Mouse (Mus musculus) E14TG2a.4 (cell line): ENCODE measurements around the gene Slfnl1.

Experiments
- H3K27me3 ChIP-seq: 2 replicates; pipeline ENCODE4 v1.6.1; 2014; ENCODE audit warnings: low read length, control low read depth; ENCODE audit not compliant: insufficient read depth
- H3K36me3 ChIP-seq: 2 replicates; pipeline ENCODE4 v1.6.1; 2014; ENCODE audit warnings: low read length, control low read depth; ENCODE audit not compliant: insufficient read depth
- H3K4me1 ChIP-seq: replicated peaks from 2 replicates; pipeline ENCODE4 v1.6.1; 2014; ENCODE audit warnings: low read depth, low read length, control low read depth
- H3K4me3 ChIP-seq: replicated peaks from 2 replicates; pipeline ENCODE4 v1.5.1; 2014; ENCODE audit warnings: mild to moderate bottlenecking, low read length
- H3K9me3 ChIP-seq: 2 replicates; pipeline ENCODE4 v1.6.1; 2014; ENCODE audit warnings: low read length, control low read depth
- CTCF ChIP-seq: conservative IDR thresholded peaks from 2 replicates; pipeline ENCODE4 v1.5.1; 2014; ENCODE audit warnings: low read length
- NANOG ChIP-seq: IDR thresholded peaks from 2 replicates; pipeline ENCODE4 v1.6.1; 2014; ENCODE audit warnings: borderline replicate concordance, low read length, mixed read lengths
- POU5F1 ChIP-seq: IDR thresholded peaks from 2 replicates; pipeline ENCODE4 v1.6.1; 2014; ENCODE audit warnings: low read length, borderline replicate concordance

Gene Slfnl1

DNA sequence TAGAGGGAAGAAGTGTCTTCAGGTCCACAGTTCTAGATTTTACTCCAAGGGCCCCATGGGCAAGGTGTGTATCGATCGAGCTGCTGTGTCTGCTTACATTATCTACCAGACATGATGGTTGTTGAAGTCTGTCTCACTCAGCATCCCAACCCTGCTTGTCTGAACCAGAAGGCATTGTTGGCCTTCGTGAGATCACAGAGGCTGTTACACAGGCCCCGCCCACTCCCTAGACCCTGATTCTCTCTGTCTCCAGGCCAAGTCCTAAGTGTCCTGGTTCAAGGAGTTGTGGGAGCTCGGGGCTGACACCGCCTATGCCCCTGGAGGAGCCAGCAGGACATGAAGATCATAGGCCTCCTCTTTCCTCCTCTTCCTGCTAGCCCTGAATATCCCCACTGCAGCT lies at the start of gene Slfnl1:
Gene Slfnl1, plus strand, starts transcription at position 246 of the 400 bp plus-strand sequence.
- Histone ChIP-seq H3K4me3 (peak within 1 kb of the TSS; percentile 48; the same call in 1 of the 2 replicates), H3K9me3 (no peaks in the 10 kb centered on the region), H3K36me3 (peaks cover 31% of the 10 kb centered on the region), H3K27me3 (no peaks in the 10 kb centered on the region), H3K4me1 (peaks cover 37% of the 10 kb centered on the region)
- TF ChIP-seq POU5F1: no peak
- TF ChIP-seq CTCF: no peak
- TF ChIP-seq NANOG: no peak

DNA sequence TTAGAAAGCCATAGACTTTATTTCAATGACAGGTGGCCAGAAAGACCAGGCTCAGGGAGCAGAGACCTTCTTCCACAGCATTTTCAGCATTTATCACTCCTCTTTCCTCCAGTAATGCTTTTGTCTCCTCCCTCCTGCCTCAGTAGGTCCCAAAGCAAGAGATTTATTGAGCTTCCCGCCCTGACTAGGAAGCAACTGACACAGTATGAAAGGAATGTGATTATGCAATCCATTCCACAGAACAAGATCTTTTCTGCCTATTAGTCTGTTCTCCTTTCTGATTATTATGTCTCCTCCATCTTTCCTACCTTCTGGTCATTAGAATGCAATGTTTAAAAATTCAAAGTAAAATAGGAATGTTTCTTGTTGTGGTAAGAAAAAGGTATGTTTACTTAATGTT lies 44.3 kb upstream of the Slfnl1 start:
- Histone ChIP-seq H3K4me1 (no peaks in the 10 kb centered on the region), H3K27me3 (no peaks in the 10 kb centered on the region), H3K9me3 (no peaks in the 10 kb centered on the region), H3K36me3 (0 out of 2 replicates have a peak, but pooled peaks cover 10% of the 10 kb centered on the region), H3K4me3 (no peak overlapping the region)
- no peak for TF ChIP-seq NANOG
- TF ChIP-seq POU5F1: no peak
- no peak for TF ChIP-seq CTCF

DNA sequence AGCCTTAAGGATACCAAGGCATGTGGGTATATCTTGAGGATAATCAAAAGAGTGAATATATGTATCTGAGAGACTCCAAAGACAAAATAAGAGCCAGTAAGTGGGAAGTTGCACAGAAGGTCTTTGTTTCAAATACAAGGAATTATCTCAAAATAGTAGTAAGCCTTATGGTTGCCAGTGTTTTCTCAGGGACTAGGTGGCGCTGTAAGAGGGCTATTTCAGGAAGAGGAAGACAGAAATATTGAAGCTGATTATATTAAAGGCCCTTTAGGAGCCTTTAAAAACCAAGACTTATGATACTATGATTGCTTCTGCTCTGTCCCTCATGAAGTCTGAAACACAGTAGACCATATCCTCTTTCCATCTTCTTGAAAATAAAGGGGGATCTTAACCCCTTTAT lies 25.1 kb upstream of the Slfnl1 start:
- peaks cover 8% of the 10 kb centered on the region; the same call in 1 of the 2 replicates for H3K36me3 ChIP-seq
- no peaks in the 10 kb centered on the region for H3K4me1 ChIP-seq
- H3K4me3 ChIP-seq: no peak overlapping the region
- TF ChIP-seq CTCF: no peak
- no peak for TF ChIP-seq POU5F1
- TF ChIP-seq NANOG: no peak
- no peaks in the 10 kb centered on the region for H3K9me3 ChIP-seq
- no peaks in the 10 kb centered on the region for H3K27me3 ChIP-seq

- peaks cover 21% of the 10 kb centered on the region for H3K36me3 ChIP-seq
- no peak for TF ChIP-seq CTCF
- TF ChIP-seq POU5F1: no peak
- TF ChIP-seq NANOG: no peak
- no peaks in the 10 kb centered on the region for H3K4me1 ChIP-seq
- no peaks in the 10 kb centered on the region for H3K9me3 ChIP-seq
- no peaks in the 10 kb centered on the region for H3K27me3 ChIP-seq
- H3K4me3 ChIP-seq: no peak overlapping the region
Measured at GRCm38 (mm10) chr4:120511203-120511602, 20.8 kb upstream of the Slfnl1 start.

- no peaks in the 10 kb centered on the region for H3K9me3 ChIP-seq
- H3K36me3 ChIP-seq: peaks cover 29% of the 10 kb centered on the region
- peaks cover 13% of the 10 kb centered on the region for H3K4me1 ChIP-seq
- H3K4me3 ChIP-seq: no peak overlapping the region
- no peaks in the 10 kb centered on the region for H3K27me3 ChIP-seq
- no peak for TF ChIP-seq NANOG
- no peak for TF ChIP-seq CTCF
Measured at GRCm38 (mm10) chr4:120514366-120514765, 17.7 kb upstream of the Slfnl1 start.

DNA sequence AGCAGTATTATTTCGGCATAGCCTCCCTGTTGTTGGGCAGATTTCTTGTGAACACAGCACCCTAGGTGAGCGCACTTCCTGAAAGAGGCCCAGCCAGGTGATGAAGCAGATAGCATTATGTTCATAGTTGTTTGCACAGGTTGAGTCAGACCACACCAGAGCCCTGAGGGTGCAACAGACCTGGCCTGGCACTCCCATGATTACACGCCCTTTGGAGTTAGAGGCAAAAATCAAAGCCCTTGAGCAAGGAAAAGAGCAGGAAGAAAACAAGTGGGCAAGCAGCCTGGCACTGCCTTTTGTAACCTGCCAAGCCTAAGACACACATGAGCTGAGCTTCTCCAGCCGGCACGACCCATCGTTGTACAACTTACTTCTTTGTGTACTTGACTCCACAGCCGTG lies 15.5 kb upstream of the Slfnl1 start:
- Histone ChIP-seq H3K4me3 (no peak overlapping the region), H3K27me3 (no peaks in the 10 kb centered on the region), H3K36me3 (peaks cover 42% of the 10 kb centered on the region), H3K9me3 (no peaks in the 10 kb centered on the region), H3K4me1 (peaks cover 13% of the 10 kb centered on the region)
- TF ChIP-seq POU5F1: no peak
- no peak for TF ChIP-seq CTCF
- TF ChIP-seq NANOG: no peak

GRCm38 (mm10) chr4:120516907-120517306 lies 15.1 kb upstream of the Slfnl1 start:
- Histone ChIP-seq H3K36me3 (peaks cover 46% of the 10 kb centered on the region), H3K4me1 (peaks cover 13% of the 10 kb centered on the region), H3K4me3 (no peak overlapping the region), H3K27me3 (no peaks in the 10 kb centered on the region), H3K9me3 (no peaks in the 10 kb centered on the region)
- TF ChIP-seq NANOG (no peak), CTCF (no peak), POU5F1 (no peak)

DNA sequence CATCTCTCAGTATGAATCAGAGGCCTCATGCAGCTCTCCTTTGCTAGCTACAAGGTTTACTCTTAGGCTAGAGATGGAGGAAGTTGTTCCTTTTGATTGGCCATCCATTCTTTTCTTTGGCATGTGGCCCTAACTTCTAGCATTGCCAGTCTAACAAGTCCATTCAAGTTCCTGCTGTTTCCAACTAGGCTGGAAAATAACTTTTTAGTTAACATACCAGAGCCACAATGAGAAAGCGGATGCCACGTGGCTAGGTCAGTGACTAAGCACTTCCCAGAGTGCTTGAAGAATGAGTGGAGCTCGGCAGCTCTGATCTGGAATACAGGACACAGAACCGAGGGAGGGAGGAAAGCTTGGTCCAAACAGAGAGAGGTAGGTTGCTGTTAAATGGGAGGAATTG lies 14.7 kb upstream of the Slfnl1 start:
- TF ChIP-seq CTCF (no peak), POU5F1 (no peak), NANOG (no peak)
- H3K36me3 ChIP-seq: peaks cover 50% of the 10 kb centered on the region
- H3K9me3 ChIP-seq: no peaks in the 10 kb centered on the region
- H3K4me3 ChIP-seq: no peak overlapping the region
- peaks cover 13% of the 10 kb centered on the region for H3K4me1 ChIP-seq
- H3K27me3 ChIP-seq: no peaks in the 10 kb centered on the region

DNA sequence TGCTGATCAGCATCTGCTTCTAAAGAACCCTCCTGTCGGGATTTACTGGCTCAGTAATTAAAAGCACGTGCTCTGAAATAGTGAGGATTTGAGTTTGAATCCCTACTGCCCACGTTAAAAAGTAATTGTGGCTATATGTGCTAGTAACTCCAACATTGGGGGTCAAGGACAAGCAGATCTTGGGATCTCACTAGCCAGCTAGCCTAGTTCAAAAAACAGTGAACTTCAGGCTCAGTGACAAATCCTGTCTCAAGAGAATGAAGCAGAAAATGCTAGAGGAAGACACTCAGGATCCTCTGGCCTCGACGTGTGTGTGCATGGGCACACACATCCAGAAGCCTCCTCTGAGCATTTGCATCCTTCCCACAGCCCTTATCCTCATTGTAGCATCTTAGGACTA lies 10.3 kb upstream of the Slfnl1 start:
- Histone ChIP-seq H3K36me3 (peaks cover 71% of the 10 kb centered on the region), H3K4me3 (no peak overlapping the region), H3K9me3 (no peaks in the 10 kb centered on the region), H3K4me1 (peaks cover 10% of the 10 kb centered on the region), H3K27me3 (no peaks in the 10 kb centered on the region)
- no peak for TF ChIP-seq NANOG
- no peak for TF ChIP-seq POU5F1
